Mouse (Mus musculus) bone marrow, adult 2 months (tissue): ENCODE measurements around the gene Bsnd. TPM values are rescaled to one million over a fixed set of nuclear protein-coding genes. Genes with fewer than 3 reads are reported as not detected.

ENCODE experiments used
- H3K27ac ChIP-seq: fragments of 200-500 bp; 2 replicates; pipeline ENCODE4 v1.5.1; 2012; ENCODE audit warnings: low read depth, mild to moderate bottlenecking, control low read depth, inconsistent platforms, low read length; ENCODE audit not compliant: control insufficient read depth, poor library complexity, insufficient read depth
- H3K4me1 ChIP-seq: fragments of 200-500 bp; 2 replicates; pipeline ENCODE4 v1.6.1; 2011; ENCODE audit warnings: low read length; ENCODE audit not compliant: control insufficient read depth, insufficient read depth
- H3K4me3 ChIP-seq: fragments of 200-500 bp; replicated peaks from 2 replicates; pipeline ENCODE3; 2011; ENCODE audit warnings: mild to moderate bottlenecking, low read depth, low read length, control low read depth; ENCODE audit not compliant: control insufficient read depth
- CTCF ChIP-seq: fragments of 200-500 bp; IDR thresholded peaks from 2 replicates; pipeline ENCODE4 v1.5.1; 2011; ENCODE audit warnings: low read length, control low read depth; ENCODE audit not compliant: control insufficient read depth, insufficient read depth
- POLR2A ChIP-seq: fragments of 200-500 bp; IDR thresholded peaks from 2 replicates; pipeline ENCODE4 v1.6.1; 2011; ENCODE audit warnings: low read depth, mild to moderate bottlenecking, control low read depth, low read length, borderline replicate concordance; ENCODE audit not compliant: control insufficient read depth
- WGBS: fragments of 180-500 bp; shearing (Covaris S2); methylation state at CpG from one replicate; pipeline ENCODE4 v1.1.7; 2018; 5-methylcytosine and 5-hydroxymethylcytosine counted together
- polyA plus RNA-seq: library from polyadenylated mRNA; stranded (reverse); fragments of >200 nt; gene quantifications from 2 replicates; pipeline ENCODE4 v1.2.4, GENCODE M21; 2011; ENCODE audit warnings: low replicate concordance; ENCODE audit not compliant: missing spikeins, insufficient read depth, insufficient read length

The Bsnd gene
- polyA plus RNA-seq, 1 experiment: not detected

DNA sequence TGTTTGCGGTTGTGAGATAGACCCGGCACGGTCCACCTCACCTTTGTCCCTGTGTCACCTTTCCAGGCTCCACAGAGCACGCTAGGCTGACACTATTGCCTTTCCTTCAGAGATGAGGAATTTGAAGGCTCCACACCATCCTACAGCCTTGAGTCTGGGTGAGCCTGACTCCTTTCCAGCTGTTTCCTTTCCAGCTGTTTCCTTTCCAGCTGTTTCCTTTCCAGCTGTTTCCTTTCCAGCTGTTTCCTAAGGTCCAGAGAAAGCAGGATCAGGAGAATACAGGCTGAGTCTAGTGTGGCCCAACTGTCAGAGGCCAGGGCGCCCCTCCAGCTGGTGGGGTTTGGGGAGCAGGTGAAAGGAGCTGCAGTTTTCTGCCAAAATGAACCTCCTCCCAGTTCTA, 21.2 kb downstream of the Bsnd start:
- TF ChIP-seq POLR2A (no peak), CTCF (no peak)
- Histone ChIP-seq H3K27ac (no peak overlapping the region), H3K4me1 (no peaks in the 10 kb centered on the region), H3K4me3 (no peak overlapping the region)
- WGBS: 60% methylated on average over 5 of the region's 5 CpGs

DNA sequence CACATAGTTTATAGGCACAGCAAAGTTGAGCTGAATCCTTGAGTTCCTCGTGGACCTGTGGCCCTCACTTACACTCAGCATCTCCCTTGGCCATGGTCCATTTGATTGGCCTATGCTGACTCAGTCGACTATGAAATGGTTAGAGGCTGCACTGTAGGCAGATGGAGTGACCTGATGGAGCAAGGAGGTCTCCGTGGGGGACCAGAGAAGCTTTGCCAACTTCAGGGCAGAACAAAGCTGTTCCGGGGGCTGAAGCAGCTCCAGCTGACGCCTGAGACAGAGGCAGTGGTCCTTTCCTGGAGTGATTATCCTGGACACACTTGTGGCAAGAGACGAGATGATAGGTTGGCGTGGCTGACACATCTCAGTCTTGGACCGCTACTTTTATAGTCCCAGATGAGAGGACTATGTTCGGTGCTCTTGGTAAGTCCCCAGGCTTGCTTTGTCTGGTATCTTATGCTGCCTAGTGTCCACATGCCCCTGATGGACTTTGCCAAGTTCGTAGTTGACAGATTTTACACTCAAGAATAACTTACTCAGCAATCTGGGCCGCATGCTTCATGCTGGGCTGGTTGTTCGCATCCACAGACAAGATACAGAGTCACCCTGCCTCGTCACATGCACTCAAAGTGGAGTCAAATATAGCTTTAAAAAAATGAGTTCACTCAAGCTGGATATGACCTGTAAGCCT, 24.5 kb downstream of the Bsnd start:
- no peak overlapping the region for H3K27ac ChIP-seq
- 73% methylated on average over 13 of the region's 13 CpGs for WGBS
- no peak for TF ChIP-seq CTCF
- TF ChIP-seq POLR2A: no peak
- no peaks in the 10 kb centered on the region for H3K4me1 ChIP-seq
- no peak overlapping the region for H3K4me3 ChIP-seq

GRCm38 (mm10) chr4:106463174-106463801, 28.8 kb downstream of the Bsnd start:
- H3K4me1 ChIP-seq: no peaks in the 10 kb centered on the region
- H3K27ac ChIP-seq: no peak overlapping the region
- whole genome bisulfite sequencing: 43% methylated on average over 21 of the region's 21 CpGs
- TF ChIP-seq CTCF (no peak), POLR2A (no peak)
- no peak overlapping the region for H3K4me3 ChIP-seq

GRCm38 (mm10) chr4:106462524-106462923, 29.6 kb downstream of the Bsnd start:
- Histone ChIP-seq H3K4me1 (no peaks in the 10 kb centered on the region), H3K4me3 (no peak overlapping the region), H3K27ac (no peak overlapping the region)
- TF ChIP-seq POLR2A: no peak
- no peak for TF ChIP-seq CTCF
- 48% methylated on average over 5 of the region's 5 CpGs for WGBS

GRCm38 (mm10) chr4:106462016-106462415, 30.1 kb downstream of the Bsnd start:
- TF ChIP-seq CTCF (no peak), POLR2A (no peak)
- H3K27ac ChIP-seq: no peak overlapping the region
- H3K4me3 ChIP-seq: no peak overlapping the region
- WGBS: 77% methylated on average over 9 of the region's 9 CpGs
- no peaks in the 10 kb centered on the region for H3K4me1 ChIP-seq

DNA sequence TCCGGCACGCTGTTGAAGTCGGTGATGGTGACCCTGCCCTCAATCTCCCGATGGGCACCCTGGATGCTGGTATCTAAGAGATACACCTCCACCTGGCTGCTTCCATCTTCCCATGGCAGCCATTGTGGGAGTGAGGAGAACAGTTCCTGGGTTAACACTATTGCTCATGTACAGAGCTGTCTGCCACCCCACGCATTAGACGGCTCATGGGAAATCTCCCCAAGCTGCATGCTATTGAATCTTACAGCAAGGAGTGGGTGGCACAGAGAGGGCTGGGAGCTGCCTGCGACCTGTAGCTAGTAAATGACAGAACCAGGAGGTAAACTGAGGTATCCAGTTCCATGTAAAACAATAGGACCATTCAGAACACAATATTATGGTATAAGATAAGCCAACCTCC, 37.5 kb downstream of the Bsnd start:
- Histone ChIP-seq H3K4me3 (no peak overlapping the region), H3K4me1 (no peaks in the 10 kb centered on the region), H3K27ac (no peak overlapping the region)
- 88% methylated on average over 7 of the region's 7 CpGs for WGBS
- no peak for TF ChIP-seq CTCF
- no peak for TF ChIP-seq POLR2A

GRCm38 (mm10) chr4:106453516-106453915, 38.6 kb downstream of the Bsnd start:
- WGBS: 74% methylated on average over 4 of the region's 4 CpGs
- no peak for TF ChIP-seq CTCF
- no peak for TF ChIP-seq POLR2A
- Histone ChIP-seq H3K4me1 (no peaks in the 10 kb centered on the region), H3K4me3 (no peak overlapping the region), H3K27ac (no peak overlapping the region)

DNA sequence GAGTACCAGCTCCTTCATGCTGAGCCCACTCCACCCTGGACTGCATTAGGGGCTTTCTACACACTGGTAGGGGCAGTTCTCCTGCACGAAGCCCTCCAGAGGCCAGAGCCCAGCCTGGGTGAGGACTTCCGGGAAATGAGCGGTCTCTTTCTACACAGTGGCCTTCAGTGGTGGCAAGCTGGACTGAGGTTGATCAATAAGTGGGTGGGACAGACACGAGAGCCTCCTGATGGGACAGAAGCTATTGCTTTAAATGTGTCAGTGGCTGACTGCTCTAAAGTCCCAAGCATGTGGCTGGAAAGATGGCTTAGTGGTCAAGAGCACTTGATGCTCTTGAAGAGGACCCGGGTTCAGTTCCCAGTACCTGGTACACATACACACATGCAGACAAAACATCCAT, 39.0 kb downstream of the Bsnd start:
- no peaks in the 10 kb centered on the region for H3K4me1 ChIP-seq
- 82% methylated on average over 5 of the region's 5 CpGs for WGBS
- H3K4me3 ChIP-seq: no peak overlapping the region
- no peak for TF ChIP-seq POLR2A
- TF ChIP-seq CTCF: no peak
- no peak overlapping the region for H3K27ac ChIP-seq
